8 mouse cellular contexts compared by ENCODE assay signal in genomic region chr11:120713580-120714518, GRCm38 (mm10). TPM values are rescaled to one million over a fixed set of nuclear protein-coding genes. Genes with fewer than 3 reads are reported as not detected.
DNase-seq lines count a peak whose midpoint lies in the region; ATAC-seq and TF ChIP-seq lines count a peak whose summit lies in the region.

Gene Cenpx (minus strand): TSS chr11:120713738.
Gene Lrrc45 (plus strand): TSS chr11:120713925.

- peak within 1 kb of the TSS; percentile 73 for H3K4me3 ChIP-seq in MEL (ENCODE audit: control insufficient read depth in 1 of 2, insufficient read depth in 1 of 2, low read depth in 2 of 2, low read length in 2 of 2)
- H3K4me3 ChIP-seq in cerebellum, adult 2 months (replicated peaks; ENCODE audit: insufficient read depth, low read depth, low read length), result peak within 1 kb of the TSS; percentile 80
- H3K4me3 ChIP-seq in forebrain, postnatal 0 days (ENCODE audit: low read depth, low read length), result peak within 1 kb of the TSS; percentile 54
- peak within 1 kb of the TSS; percentile 58 for H3K4me3 ChIP-seq in lung, embryonic 15.5 days

- TF ChIP-seq POLR2A in MEL (IDR thresholded peaks at IDR 0.05; ENCODE audit: control insufficient read depth in 1 of 2, insufficient read depth in 1 of 2, low read depth in 1 of 2, low read length in 2 of 2, poor library complexity in 1 of 2), result peak; percentile 92 to 97
- TF ChIP-seq POLR2A in cerebellum, adult 2 months (IDR thresholded peaks at IDR 0.05; ENCODE audit: borderline replicate concordance, insufficient read depth, low read length), result peak; percentile 40; the same call in 1 of the 2 replicates

- no peak for TF ChIP-seq EP300 in MEL (IDR thresholded peaks at IDR 0.05; ENCODE audit: low read depth in 1 of 2, low read length in 2 of 2)

- no peak for TF ChIP-seq CTCF in MEL (IDR thresholded peaks at IDR 0.05 in 2 of 3, conservative IDR thresholded peaks at IDR 0.05 in 1 of 3; ENCODE audit: control insufficient read depth in 1 of 3, insufficient read depth in 1 of 3, low read depth in 2 of 3, low read length in 3 of 3, poor library complexity in 1 of 3, severe bottlenecking in 1 of 3)
- no peak for TF ChIP-seq CTCF in cerebellum, adult 2 months (IDR thresholded peaks at IDR 0.05; ENCODE audit: borderline replicate concordance, insufficient read depth, low read depth, low read length)
- TF ChIP-seq CTCF in forebrain, postnatal 0 days (IDR thresholded peaks at IDR 0.05; ENCODE audit: low read depth), result no peak

- peak; percentile 100 for DNase-seq in MEL (ENCODE audit: low read depth, low spot score)
- DNase-seq in cerebellum, adult 2 months, result peak; percentile 97 to 99
- DNase-seq in forebrain, postnatal 0 days, result peak; percentile 98
- peak; percentile 97 for DNase-seq in heart, postnatal 4 days
- DNase-seq in layer of hippocampus, adult 8-10 months (ENCODE audit: low spot score in 2 of 2), result peak; percentile 97 to 99
- DNase-seq in ovary, adult 18-20 months (ENCODE audit: low spot score), result peak; percentile 97
- peak; percentile 99 for DNase-seq in thymus, postnatal 0 days (ENCODE audit: low spot score)

- peak within 1 kb of the TSS; percentile 53 for H3K27ac ChIP-seq in MEL (ENCODE audit: control insufficient read depth, low read depth, low read length)
- H3K27ac ChIP-seq in cerebellum, adult 2 months (ENCODE audit: insufficient read depth, low read length), result no peak within 1 kb of the TSS
- H3K27ac ChIP-seq in forebrain, postnatal 0 days (ENCODE audit: low read depth, low read length), result peak within 1 kb of the TSS; percentile 51
- H3K27ac ChIP-seq in lung, embryonic 15.5 days, result peak within 1 kb of the TSS; percentile 73

- peak; percentile 99 for ATAC-seq in forebrain, postnatal 0 days
- peak; percentile 95 for ATAC-seq in lung, embryonic 15.5 days (ENCODE audit: borderline replicate concordance, extremely low read depth, low FRiP score, low TSS enrichment)

- H3K27me3 ChIP-seq in MEL (ENCODE audit: control insufficient read depth in 1 of 2, insufficient read depth in 2 of 2, low read length in 2 of 2), result no peaks in the 10 kb centered on the region
- no peaks in the 10 kb centered on the region for H3K27me3 ChIP-seq in cerebellum, adult 2 months (ENCODE audit: control insufficient read depth, insufficient read depth, low read length)
- no peaks in the 10 kb centered on the region for H3K27me3 ChIP-seq in forebrain, postnatal 0 days (ENCODE audit: insufficient read depth, low read length)
- H3K27me3 ChIP-seq in lung, embryonic 15.5 days, result no peaks in the 10 kb centered on the region

- peaks cover 17% of the 10 kb centered on the region for H3K79me2 ChIP-seq in MEL (ENCODE audit: control insufficient read depth, insufficient read depth, low read length, poor library complexity)

- no peak for TF ChIP-seq RAD21 in MEL (IDR thresholded peaks at IDR 0.05; ENCODE audit: low read depth, low read length)

- H3K36me3 ChIP-seq in MEL (ENCODE audit: control insufficient read depth in 1 of 2, insufficient read depth in 2 of 2, low read length in 2 of 2), result peaks cover 0 to 2% of the 10 kb centered on the region in 2 experiments; a peak in 1 of 4 replicates
- H3K36me3 ChIP-seq in forebrain, postnatal 0 days (ENCODE audit: insufficient read depth), result peaks cover 49% of the 10 kb centered on the region
- H3K36me3 ChIP-seq in lung, embryonic 15.5 days, result peaks cover 26% of the 10 kb centered on the region

- H3K9me3 ChIP-seq in MEL (replicated peaks; ENCODE audit: insufficient read depth, low read length), result no peaks in the 10 kb centered on the region
- H3K9me3 ChIP-seq in forebrain, postnatal 0 days (ENCODE audit: low read length), result no peaks in the 10 kb centered on the region
- H3K9me3 ChIP-seq in lung, embryonic 15.5 days, result no peaks in the 10 kb centered on the region

- H3K4me2 ChIP-seq in forebrain, postnatal 0 days (ENCODE audit: low read depth), result peak within 1 kb of the TSS; percentile 98
- H3K4me2 ChIP-seq in lung, embryonic 15.5 days, result peak within 1 kb of the TSS; percentile 94

- 1% methylated on average over 53 of the region's 53 CpGs for WGBS in cerebellum, adult 2 months
- 2% methylated on average over 53 of the region's 53 CpGs for WGBS in forebrain, postnatal 0 days
- 2% methylated on average over 53 of the region's 53 CpGs for WGBS in lung, embryonic 15.5 days

- H3K4me1 ChIP-seq in MEL (ENCODE audit: control insufficient read depth in 1 of 2, insufficient read depth in 2 of 2, low read length in 2 of 2), result peaks cover 0 to 8% of the 10 kb centered on the region in 2 experiments; a peak in 3 of 4 replicates
- peaks cover 12% of the 10 kb centered on the region for H3K4me1 ChIP-seq in cerebellum, adult 2 months (ENCODE audit: control insufficient read depth, insufficient read depth, low read length)
- peaks cover 16% of the 10 kb centered on the region; the same call in 1 of the 2 replicates for H3K4me1 ChIP-seq in forebrain, postnatal 0 days (ENCODE audit: insufficient read depth)
- H3K4me1 ChIP-seq in lung, embryonic 15.5 days, result peaks cover 33% of the 10 kb centered on the region

- H3K9ac ChIP-seq in MEL (ENCODE audit: control insufficient read depth, low read depth, low read length, poor library complexity, severe bottlenecking), result peak within 1 kb of the TSS; percentile 81
- H3K9ac ChIP-seq in forebrain, postnatal 0 days, result peak within 1 kb of the TSS; percentile 64
- peak within 1 kb of the TSS; percentile 66 for H3K9ac ChIP-seq in lung, embryonic 15.5 days

TF ChIP-seq in MEL, 35 proteins besides CTCF, POLR2A, EP300 and RAD21 (continues in another document):
- TF ChIP-seq HCFC1 (IDR thresholded peaks at IDR 0.05; ENCODE audit: low read depth, low read length), result peak; percentile 99
- peak; percentile 87 for TF ChIP-seq TBP (IDR thresholded peaks at IDR 0.05; ENCODE audit: low read depth, low read length)
- peak; percentile 86 for TF ChIP-seq NELFE (IDR thresholded peaks at IDR 0.05; ENCODE audit: low read depth, low read length)
- TF ChIP-seq MXI1 (IDR thresholded peaks at IDR 0.05; ENCODE audit: low read depth, low read length), result peak; percentile 80
- TF ChIP-seq GABPA (IDR thresholded peaks at IDR 0.05; ENCODE audit: low read depth, low read length), result no peak
- TF ChIP-seq E2F4 (IDR thresholded peaks at IDR 0.05; ENCODE audit: borderline replicate concordance, low read depth, low read length), result peak; percentile 94
- TF ChIP-seq MAZ (IDR thresholded peaks at IDR 0.05; ENCODE audit: low read depth, low read length), result no peak; the same call in 1 of the 2 replicates
- peak; percentile 97 for TF ChIP-seq SIN3A (IDR thresholded peaks at IDR 0.05; ENCODE audit: low read length)
- TF ChIP-seq ZKSCAN1 (IDR thresholded peaks at IDR 0.05; ENCODE audit: low read depth, low read length), result no peak
- TF ChIP-seq RCOR1 (IDR thresholded peaks at IDR 0.05; ENCODE audit: low read depth, low read length), result no peak
- TF ChIP-seq POLR2AphosphoS5 (IDR thresholded peaks at IDR 0.05; ENCODE audit: borderline replicate concordance, low read depth, low read length), result no peak
- no peak for TF ChIP-seq TAL1 (IDR thresholded peaks at IDR 0.05; ENCODE audit: low read length)
- TF ChIP-seq MEF2A (IDR thresholded peaks at IDR 0.05; ENCODE audit: extremely low read depth, insufficient replicate concordance, low read depth, low read length, poor library complexity, severe bottlenecking), result no peak
- peak; percentile 83; the same call in 1 of the 2 replicates for TF ChIP-seq MYC (IDR thresholded peaks at IDR 0.05; ENCODE audit: low read depth, low read length)
- no peak for TF ChIP-seq ZNF384 (IDR thresholded peaks at IDR 0.05; ENCODE audit: low read depth, low read length)
- peak; percentile 98 for TF ChIP-seq ELF1 (IDR thresholded peaks at IDR 0.05; ENCODE audit: low read depth, low read length)
- peak; percentile 60 for TF ChIP-seq USF1 (IDR thresholded peaks at IDR 0.05; ENCODE audit: low read depth, low read length)
- TF ChIP-seq NRF1 (IDR thresholded peaks at IDR 0.05; ENCODE audit: insufficient read depth, low read depth, low read length, poor library complexity, severe bottlenecking), result peak; percentile 43; the same call in 1 of the 2 replicates
- peak; percentile 18; the same call in 1 of the 2 replicates for TF ChIP-seq TCF12 (IDR thresholded peaks at IDR 0.05; ENCODE audit: low read depth, low read length)
- TF ChIP-seq MAFK (IDR thresholded peaks at IDR 0.05; ENCODE audit: borderline replicate concordance, low read depth, low read length), result no peak
- TF ChIP-seq UBTF (IDR thresholded peaks at IDR 0.05; ENCODE audit: borderline replicate concordance, insufficient read depth, low read depth, low read length), result 0 out of 2 replicates have a peak, but pooled peaks have one; percentile 38
- peak; percentile 84 for TF ChIP-seq MAX (IDR thresholded peaks at IDR 0.05; ENCODE audit: low read length)
- peak; percentile 95 for TF ChIP-seq KAT2A (conservative IDR thresholded peaks at IDR 0.05; ENCODE audit: low read depth, low read length)

RNA-seq across cellular contexts. Expression of gene Cenpx, which starts in this region (rescaled TPM):
- total RNA-seq in MEL (2012; rRNA removed), result 140 and 141 TPM in 2 replicates
- polyA plus RNA-seq in MEL (2012; ENCODE audit: insufficient read depth in 1 of 2, insufficient read length in 2 of 2, low read depth in 1 of 2, low replicate concordance in 2 of 2, missing spikeins in 1 of 2), result 100 to 1,000 TPM in 1 of 2 experiments, not detected in 1; 206 TPM
- polyA plus RNA-seq in cerebellum, adult 2 months (2012; rRNA removed), result 40.1 and 43.0 TPM in 2 replicates
- 28.5 and 52.1 TPM in 2 replicates for total RNA-seq in forebrain, postnatal 0 days (2014; rRNA removed)
- polyA plus RNA-seq in forebrain, postnatal 0 days (2015; fragmentation: Nextera tagmentation; extraction: Ambion mirVana), result 91.3 and 114 TPM in 2 replicates
- 10 to 100 TPM; 39.5 to 41.8 TPM for total RNA-seq in heart, postnatal 4 days (2021)
- total RNA-seq in layer of hippocampus, adult 8-10 months (2022), result 10 to 100 TPM; 12.9 to 22.1 (median 17.2) TPM
- 160 and 167 TPM in 2 replicates for polyA plus RNA-seq in lung, embryonic 15.5 days (2015; fragmentation: Nextera tagmentation; extraction: Ambion mirVana)
- polyA plus RNA-seq in thymus, postnatal 0 days (2015; fragmentation: Nextera tagmentation; extraction: Ambion mirVana), result 191 and 212 TPM in 2 replicates

RNA-seq across cellular contexts. Expression of gene Lrrc45, which starts in this region (rescaled TPM):
- total RNA-seq in MEL (2012; rRNA removed), result 26.5 and 45.1 TPM in 2 replicates
- 10 to 100 TPM in 1 of 2 experiments, not detected in 1; 31.0 TPM for polyA plus RNA-seq in MEL (2012; ENCODE audit: insufficient read depth in 1 of 2, insufficient read length in 2 of 2, low read depth in 1 of 2, low replicate concordance in 2 of 2, missing spikeins in 1 of 2)
- polyA plus RNA-seq in cerebellum, adult 2 months (2012; rRNA removed), result 86.6 and 96.0 TPM in 2 replicates
- total RNA-seq in forebrain, postnatal 0 days (2014; rRNA removed), result 57.6 and 58.4 TPM in 2 replicates
- 31.0 and 41.0 TPM in 2 replicates for polyA plus RNA-seq in forebrain, postnatal 0 days (2015; fragmentation: Nextera tagmentation; extraction: Ambion mirVana)
- 10 to 100 TPM; 11.0 to 11.3 TPM for total RNA-seq in heart, postnatal 4 days (2021)
- 10 to 100 TPM; 51.1 to 67.4 (median 65.7) TPM for total RNA-seq in layer of hippocampus, adult 8-10 months (2022)
- polyA plus RNA-seq in lung, embryonic 15.5 days (2015; fragmentation: Nextera tagmentation; extraction: Ambion mirVana), result 57.9 and 59.9 TPM in 2 replicates
- 32.6 and 33.5 TPM in 2 replicates for polyA plus RNA-seq in thymus, postnatal 0 days (2015; fragmentation: Nextera tagmentation; extraction: Ambion mirVana)
